16 mouse cellular contexts compared by ENCODE assay signal in the genomic region with DNA sequence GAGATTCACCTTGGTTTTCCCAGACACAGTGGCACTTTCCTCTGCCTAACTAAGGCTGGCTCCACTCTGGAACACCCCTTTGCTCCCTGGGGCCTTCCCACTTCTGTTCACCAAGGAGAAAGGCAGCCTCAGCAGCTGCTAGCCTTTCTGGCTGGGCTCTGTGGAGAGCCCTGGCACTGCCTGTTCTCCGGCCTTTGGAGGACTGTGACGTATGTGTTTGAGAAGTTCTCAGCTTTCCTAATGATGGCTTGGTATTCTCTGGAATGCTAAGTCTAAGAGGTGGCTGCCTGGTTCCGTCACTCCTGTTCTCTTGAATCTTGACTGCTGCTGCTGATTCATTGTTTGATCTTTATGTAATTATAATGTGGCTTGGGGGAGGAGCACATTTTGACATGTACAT. TPM values are rescaled to one million over a fixed set of nuclear protein-coding genes. Genes with fewer than 3 reads are reported as not detected.
DNase-seq lines count a peak whose midpoint lies in the region; ATAC-seq lines count a peak whose summit lies in the region.
"Had no signal": no experiment of that assay in that cellular context is flagged by ENCODE, and none has a peak within 500 bp of the region (broad histone marks: within the 10 kb centered on the region; RNA-seq: fewer than 3 reads in every experiment).

No protein-coding gene starts in this region.

- ATAC-seq in forebrain, embryonic 16.5 days, result 0 out of 2 replicates have a peak, but pooled peaks have one; percentile 33
- ATAC-seq in forebrain, embryonic 12.5 days (ENCODE audit: low FRiP score), result no peak
- ATAC-seq in lung, embryonic 15.5 days (ENCODE audit: borderline replicate concordance, extremely low read depth, low FRiP score, low TSS enrichment), result peak; percentile 85
- no peak for ATAC-seq in cerebellum, adult (ENCODE audit: insufficient number of reproducible peaks, low FRiP score, low TSS enrichment)
- ATAC-seq: intestine, embryonic 15.5 days had no signal

- no peaks in the 10 kb centered on the region for H3K9me3 ChIP-seq in forebrain, embryonic 16.5 days (ENCODE audit: control insufficient read depth, low read length)
- no peaks in the 10 kb centered on the region for H3K9me3 ChIP-seq in forebrain, embryonic 12.5 days
- no peaks in the 10 kb centered on the region for H3K9me3 ChIP-seq in lung, embryonic 15.5 days
- H3K9me3 ChIP-seq: embryonic facial prominence, embryonic 13.5 days; intestine, embryonic 15.5 days had no signal

- no peak overlapping the region for H3K9ac ChIP-seq in forebrain, embryonic 16.5 days (replicated peaks; ENCODE audit: low read depth, low read length)
- H3K9ac ChIP-seq in forebrain, embryonic 12.5 days, result no peak overlapping the region
- H3K9ac ChIP-seq in lung, embryonic 15.5 days, result no peak overlapping the region
- H3K9ac ChIP-seq: embryonic facial prominence, embryonic 13.5 days; intestine, embryonic 15.5 days had no signal

- no peaks in the 10 kb centered on the region for H3K4me1 ChIP-seq in forebrain, embryonic 16.5 days (replicated peaks; ENCODE audit: control insufficient read depth, insufficient read depth, low read length)
- no peaks in the 10 kb centered on the region for H3K4me1 ChIP-seq in forebrain, embryonic 12.5 days
- no peaks in the 10 kb centered on the region for H3K4me1 ChIP-seq in lung, embryonic 15.5 days
- H3K4me1 ChIP-seq: embryonic facial prominence, embryonic 13.5 days; intestine, embryonic 15.5 days had no signal

- no peak overlapping the region for H3K4me2 ChIP-seq in forebrain, embryonic 16.5 days (ENCODE audit: low read length)
- H3K4me2 ChIP-seq in forebrain, embryonic 12.5 days, result no peak overlapping the region
- no peak overlapping the region for H3K4me2 ChIP-seq in lung, embryonic 15.5 days
- H3K4me2 ChIP-seq: embryonic facial prominence, embryonic 13.5 days; intestine, embryonic 15.5 days had no signal

- H3K36me3 ChIP-seq in forebrain, embryonic 16.5 days (ENCODE audit: control insufficient read depth, insufficient read depth), result no peaks in the 10 kb centered on the region
- H3K36me3 ChIP-seq in forebrain, embryonic 12.5 days (replicated peaks), result no peaks in the 10 kb centered on the region
- H3K36me3 ChIP-seq in lung, embryonic 15.5 days, result no peaks in the 10 kb centered on the region
- H3K36me3 ChIP-seq: embryonic facial prominence, embryonic 13.5 days; intestine, embryonic 15.5 days had no signal

- no peak overlapping the region for H3K27ac ChIP-seq in forebrain, embryonic 16.5 days (ENCODE audit: low read length)
- no peak overlapping the region for H3K27ac ChIP-seq in forebrain, embryonic 12.5 days
- peak overlapping the region; percentile 53 for H3K27ac ChIP-seq in lung, embryonic 15.5 days
- H3K27ac ChIP-seq: embryonic facial prominence, embryonic 13.5 days; intestine, embryonic 15.5 days had no signal

- no peaks in the 10 kb centered on the region for H3K27me3 ChIP-seq in forebrain, embryonic 16.5 days (replicated peaks; ENCODE audit: control insufficient read depth, insufficient read depth, low read length)
- H3K27me3 ChIP-seq in forebrain, embryonic 12.5 days, result no peaks in the 10 kb centered on the region
- H3K27me3 ChIP-seq in lung, embryonic 15.5 days, result no peaks in the 10 kb centered on the region
- H3K27me3 ChIP-seq: embryonic facial prominence, embryonic 13.5 days; intestine, embryonic 15.5 days had no signal

- H3K4me3 ChIP-seq in forebrain, embryonic 16.5 days (replicated peaks; ENCODE audit: low read length), result no peak overlapping the region
- H3K4me3 ChIP-seq in forebrain, embryonic 12.5 days (replicated peaks), result no peak overlapping the region
- no peak overlapping the region for H3K4me3 ChIP-seq in lung, embryonic 15.5 days
- H3K4me3 ChIP-seq: embryonic facial prominence, embryonic 13.5 days; intestine, embryonic 15.5 days had no signal

- DNase-seq in right cerebral cortex, postnatal 10 days (ENCODE audit: low spot score in 2 of 2), result peak; percentile 25 to 32
- DNase-seq in right cerebral cortex, postnatal 25 days, result no peak
- DNase-seq in thymus, postnatal 36 days, result no peak
- no peak for DNase-seq in spleen, adult 18-20 months
- DNase-seq: B cell, adult 2 months; cerebellum, adult 9-11 months; kidney, postnatal 10 days; layer of hippocampus, postnatal 36 days; liver had no signal

- WGBS in forebrain, embryonic 16.5 days, result 34% methylated on average over 3 of the region's 3 CpGs
- 47% methylated on average over 3 of the region's 3 CpGs for WGBS in forebrain, embryonic 12.5 days
- WGBS in lung, embryonic 15.5 days, result 22% methylated on average over 3 of the region's 3 CpGs

RNA-seq across cellular contexts. Expression of gene Ankar, which starts 27.3 kb away (rescaled TPM):
- polyA plus RNA-seq in forebrain, embryonic 16.5 days (2015; fragmentation: Nextera tagmentation; extraction: Ambion mirVana), result not detected in 2 replicates
- polyA plus RNA-seq in forebrain, embryonic 12.5 days (2016; fragmentation: Nextera tagmentation; extraction: Ambion mirVana), result not detected in 2 replicates
- not detected in 2 replicates for polyA plus RNA-seq in lung, embryonic 15.5 days (2015; fragmentation: Nextera tagmentation; extraction: Ambion mirVana)
- polyA plus RNA-seq: embryonic facial prominence, embryonic 13.5 days; intestine, embryonic 15.5 days; thymus, postnatal 0 days had no signal

RNA-seq across cellular contexts. Expression of gene Rpl37a, which starts 38.0 kb away (rescaled TPM):
- 951 and 957 TPM in 2 replicates for polyA plus RNA-seq in forebrain, embryonic 16.5 days (2015; fragmentation: Nextera tagmentation; extraction: Ambion mirVana)
- 1,399 and 1,461 TPM in 2 replicates for polyA plus RNA-seq in forebrain, embryonic 12.5 days (2016; fragmentation: Nextera tagmentation; extraction: Ambion mirVana)
- 1,583 and 1,678 TPM in 2 replicates for polyA plus RNA-seq in lung, embryonic 15.5 days (2015; fragmentation: Nextera tagmentation; extraction: Ambion mirVana)

Comparison
In these comparisons a context has a peak if more than half of its experiments do, and no peak if none do; other contexts are left out.
1. ATAC-seq: peak in forebrain, embryonic 16.5 days (single experiment) and lung, embryonic 15.5 days (single experiment); none in forebrain, embryonic 12.5 days (single experiment) and cerebellum, adult (single experiment).
2. DNase-seq: peak in right cerebral cortex, postnatal 10 days (2 of 2); none in right cerebral cortex, postnatal 25 days (single experiment), thymus, postnatal 36 days (0 of 2) and spleen, adult 18-20 months (0 of 2).